Mouse (Mus musculus): Measurements from ENCODE around the gene Plac9a.

DNA sequence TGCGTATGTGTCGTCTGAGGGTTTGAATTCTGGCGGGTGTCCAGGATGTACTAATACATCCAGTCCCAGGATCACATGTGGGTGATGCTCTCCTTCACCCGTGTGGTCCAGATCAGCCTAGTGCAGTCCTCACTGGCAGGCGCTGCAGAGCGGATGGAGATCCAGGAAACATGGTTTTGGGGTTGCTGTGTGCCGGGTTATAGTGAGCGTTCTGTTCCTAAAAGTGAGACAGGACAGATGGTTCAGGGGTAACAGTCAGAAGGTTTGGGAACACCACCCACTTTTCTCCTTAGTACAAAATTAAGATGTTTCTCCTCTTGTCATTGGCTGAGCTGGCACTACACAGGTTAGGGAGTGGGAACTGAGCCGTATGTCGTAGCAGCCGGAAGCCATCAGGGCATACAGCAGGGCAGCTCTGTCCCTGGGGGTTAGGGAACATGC is 50.8 kb downstream of the Plac9a start:
- TF ChIP-seq EP300 (IDR thresholded peaks at IDR 0.05; ENCODE audit: insufficient read depth, low read depth, low read length) (no peak), CTCF (IDR thresholded peaks at IDR 0.05; ENCODE audit: low read depth, low read length) (no peak)
